Mouse (Mus musculus): ENCODE results near the gene Serpinb9c. TPM values are rescaled to one million over a fixed set of nuclear protein-coding genes. Genes with fewer than 3 reads are reported as not detected.
"Not testable (repeated sequence)": the region's sequence is repeated elsewhere in the genome, so short reads cannot be mapped to it uniquely, and the experiment has no call there.

The Serpinb9c gene
- not detected in 2 replicates for polyA plus RNA-seq (2016; fragmentation: Nextera tagmentation; extraction: Ambion mirVana)

DNA sequence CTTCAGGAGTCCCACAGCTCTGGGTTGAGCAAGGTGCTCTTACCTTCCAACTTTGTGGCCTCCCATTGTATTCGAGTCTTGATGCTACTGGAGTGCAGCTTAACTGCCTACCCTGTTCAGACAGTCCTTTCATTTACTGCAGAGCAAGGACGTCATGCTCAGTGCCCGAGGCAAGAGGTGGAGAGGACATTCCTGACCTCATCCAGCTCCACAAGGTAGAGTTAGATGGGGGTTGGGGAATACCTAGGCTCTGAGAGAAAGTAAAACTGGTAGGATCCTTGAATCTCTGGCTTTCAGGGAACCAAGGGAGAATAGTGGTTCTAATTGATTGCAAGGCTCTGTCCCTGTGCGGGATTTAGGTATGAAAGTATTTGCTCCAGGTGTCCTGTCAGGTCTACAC, at the start of gene Serpinb9c:
Gene Serpinb9c (minus strand): TSS at position 101 of the 400 bp plus-strand sequence.
- no peak within 1 kb of the TSS for H3K4me2 ChIP-seq
- ATAC-seq = no peak
- H3K36me3 ChIP-seq = no peaks in the 10 kb centered on the region
- H3K4me3 ChIP-seq = no peak within 1 kb of the TSS
- no peak within 1 kb of the TSS for H3K9ac ChIP-seq
- H3K27ac ChIP-seq = no peak within 1 kb of the TSS
- H3K9me3 ChIP-seq (replicated peaks) = no peaks in the 10 kb centered on the region
- no peaks in the 10 kb centered on the region for H3K4me1 ChIP-seq
- no peaks in the 10 kb centered on the region for H3K27me3 ChIP-seq (replicated peaks)
- 57% methylated on average over 4 of the region's 4 CpGs for WGBS (ENCODE audit: insufficient replicate concordance)

DNA sequence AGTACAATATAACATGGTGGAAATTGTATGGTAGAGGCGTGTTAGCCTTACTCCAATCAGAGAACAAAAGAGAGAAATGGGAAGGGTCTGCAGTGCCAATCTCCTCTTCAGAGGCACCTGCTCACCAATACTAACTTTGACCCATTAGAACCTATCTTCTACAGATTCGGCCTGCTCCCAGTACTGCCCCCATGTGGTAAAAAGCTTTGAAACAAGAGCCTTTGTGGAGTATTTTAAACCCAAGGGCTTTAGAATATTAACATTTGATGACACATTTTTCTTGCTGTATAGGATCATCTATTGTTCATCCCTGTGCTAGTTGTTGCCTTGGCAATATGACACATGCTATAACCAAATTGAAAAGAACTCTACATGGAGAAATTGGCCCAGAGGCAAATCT, 40.2 kb upstream of the Serpinb9c start:
- Histone ChIP-seq H3K27me3 (replicated peaks) (no peaks in the 10 kb centered on the region), H3K4me1 (no peaks in the 10 kb centered on the region), H3K4me2 (no peak overlapping the region), H3K36me3 (no peaks in the 10 kb centered on the region), H3K9ac (no peak overlapping the region), H3K27ac (no peak overlapping the region), H3K4me3 (no peak overlapping the region), H3K9me3 (replicated peaks) (no peaks in the 10 kb centered on the region)
- 23% methylated on average over 2 of the region's 2 CpGs for WGBS (ENCODE audit: insufficient replicate concordance)
- ATAC-seq = no peak

DNA sequence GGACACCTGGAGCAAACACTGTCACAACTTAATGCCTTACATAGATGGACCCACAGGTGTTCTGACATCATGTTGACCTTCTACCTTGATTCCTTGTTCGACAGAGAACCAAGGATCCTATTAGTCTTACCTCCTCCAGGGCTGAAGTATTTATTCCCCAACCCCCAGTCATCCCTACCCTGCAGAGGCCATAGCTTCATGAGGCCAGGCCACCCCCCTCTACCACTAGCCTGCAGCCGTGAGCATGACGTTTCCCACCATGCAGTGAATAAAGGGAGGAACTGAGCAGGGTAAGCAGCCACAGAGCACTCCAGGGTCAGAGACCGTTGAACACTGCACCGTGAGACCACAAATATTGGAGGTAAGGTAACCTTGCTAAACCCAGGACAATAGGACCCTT, 33.1 kb upstream of the Serpinb9c start, which contains the start of gene Serpinb9d:
Gene Serpinb9d (plus strand): TSS at position 301 of the 400 bp plus-strand sequence.
- no peak within 1 kb of the TSS for H3K9ac ChIP-seq
- H3K27ac ChIP-seq = no peak within 1 kb of the TSS
- no peak within 1 kb of the TSS for H3K4me2 ChIP-seq
- no peaks in the 10 kb centered on the region for H3K4me1 ChIP-seq
- H3K9me3 ChIP-seq (replicated peaks) = no peaks in the 10 kb centered on the region
- no peak within 1 kb of the TSS for H3K4me3 ChIP-seq
- ATAC-seq = no peak
- no peaks in the 10 kb centered on the region for H3K36me3 ChIP-seq
- no peaks in the 10 kb centered on the region for H3K27me3 ChIP-seq (replicated peaks)
- WGBS (ENCODE audit: insufficient replicate concordance) = 59% methylated on average over 5 of the region's 5 CpGs

DNA sequence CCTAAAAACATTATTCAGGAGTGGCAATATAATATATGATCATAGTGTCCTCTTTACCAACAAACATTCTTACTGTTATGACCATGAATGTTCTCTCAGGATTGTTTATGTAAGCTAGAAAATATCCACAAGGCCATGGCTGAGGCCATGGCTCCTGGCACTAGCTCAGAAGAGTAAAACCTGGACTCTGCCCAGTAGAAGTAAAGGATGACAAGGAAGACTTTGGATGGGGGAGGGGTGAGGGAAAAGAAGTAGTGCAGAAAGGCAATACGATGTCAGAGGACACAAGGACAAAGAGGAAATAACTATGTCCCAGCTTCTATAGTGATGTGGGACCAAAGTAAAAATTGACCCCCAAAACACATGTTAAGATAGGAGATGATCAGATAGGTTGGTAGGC, 30.9 kb upstream of the Serpinb9c start:
- H3K9me3 ChIP-seq (replicated peaks); H3K27me3 ChIP-seq (replicated peaks); H3K4me3 ChIP-seq; H3K36me3 ChIP-seq; H3K4me1 ChIP-seq; H3K27ac ChIP-seq; ATAC-seq; H3K9ac ChIP-seq; H3K4me2 ChIP-seq: not testable (repeated sequence)
- 61% methylated on average over 1 of the region's 1 CpGs for WGBS (ENCODE audit: insufficient replicate concordance)

DNA sequence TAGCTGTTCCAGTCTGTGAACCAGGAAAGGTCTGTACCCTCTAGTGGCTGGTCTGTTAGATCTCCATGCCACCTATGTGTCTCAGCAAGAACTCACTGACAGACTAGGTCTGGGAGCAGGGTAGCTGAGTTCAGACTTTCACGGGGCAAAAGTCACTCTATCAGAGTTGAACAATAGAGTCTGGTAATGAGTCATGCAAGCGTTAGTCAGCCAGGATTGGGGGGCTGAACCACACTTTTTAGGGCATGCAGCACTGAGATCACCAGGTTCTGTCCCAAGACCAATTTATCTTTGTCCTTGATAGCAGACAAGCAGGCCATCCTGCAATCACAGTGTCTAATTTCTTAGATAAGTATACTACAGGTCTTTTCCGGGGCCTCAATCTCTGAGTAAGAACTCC, 18.1 kb downstream of the Serpinb9c start:
- Histone ChIP-seq H3K4me2 (no peak overlapping the region), H3K27me3 (replicated peaks) (no peaks in the 10 kb centered on the region), H3K4me1 (no peaks in the 10 kb centered on the region), H3K27ac (no peak overlapping the region), H3K4me3 (no peak overlapping the region), H3K9ac (no peak overlapping the region), H3K36me3 (no peaks in the 10 kb centered on the region), H3K9me3 (replicated peaks) (no peaks in the 10 kb centered on the region)
- 54% methylated on average over 3 of the region's 3 CpGs for WGBS (ENCODE audit: insufficient replicate concordance)
- ATAC-seq = no peak

DNA sequence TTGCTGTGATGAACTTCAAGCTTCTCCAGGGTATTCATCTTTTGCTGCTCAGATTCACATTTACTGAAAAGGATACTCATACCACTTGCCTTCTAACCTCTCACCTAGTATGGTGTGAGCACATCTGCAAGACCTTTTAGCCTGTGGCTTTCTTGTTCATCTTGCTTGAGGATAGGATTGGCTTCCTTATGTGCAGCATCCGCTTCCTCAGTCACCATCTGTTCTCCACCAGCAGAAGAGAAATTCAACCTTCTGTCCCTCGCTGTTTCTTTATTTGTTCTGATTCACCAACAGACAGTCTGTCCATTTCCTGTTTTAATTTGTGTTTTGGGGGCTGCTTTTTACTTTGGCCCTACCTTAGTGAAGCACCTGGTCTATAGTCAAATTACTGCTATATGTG, 21.8 kb downstream of the Serpinb9c start:
- 70% methylated on average over 2 of the region's 2 CpGs for WGBS (ENCODE audit: insufficient replicate concordance)
- Histone ChIP-seq H3K9me3 (replicated peaks) (no peaks in the 10 kb centered on the region), H3K4me3 (no peak overlapping the region), H3K27me3 (replicated peaks) (no peaks in the 10 kb centered on the region), H3K4me1 (no peaks in the 10 kb centered on the region), H3K36me3 (no peaks in the 10 kb centered on the region), H3K27ac (no peak overlapping the region), H3K9ac (no peak overlapping the region), H3K4me2 (no peak overlapping the region)
- ATAC-seq = no peak

DNA sequence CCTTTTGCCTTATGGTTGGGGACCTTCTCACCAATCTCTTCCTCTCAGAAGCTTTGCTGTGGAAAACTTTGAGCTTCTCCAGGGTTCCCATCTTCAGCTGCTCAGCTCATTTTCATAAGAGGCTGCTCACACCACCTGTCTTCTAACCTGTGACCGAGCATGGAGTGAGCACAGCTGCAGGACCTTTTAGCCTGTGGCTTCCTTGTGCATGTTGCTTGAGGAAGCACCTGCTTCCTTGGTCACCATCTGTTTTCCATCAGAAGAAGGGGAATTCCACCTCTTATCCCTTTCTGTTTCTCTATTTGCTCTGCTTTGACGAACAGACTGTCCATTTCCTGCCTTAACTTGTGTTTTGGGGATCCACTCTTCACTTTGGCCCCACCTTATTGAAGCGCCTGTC, 46.5 kb downstream of the Serpinb9c start:
- no peaks in the 10 kb centered on the region for H3K27me3 ChIP-seq (replicated peaks)
- 34% methylated on average over 3 of the region's 3 CpGs for WGBS (ENCODE audit: insufficient replicate concordance)
- ATAC-seq = no peak
- H3K4me1 ChIP-seq = no peaks in the 10 kb centered on the region
- no peak overlapping the region for H3K4me3 ChIP-seq
- H3K27ac ChIP-seq = no peak overlapping the region
- H3K4me2 ChIP-seq = no peak overlapping the region
- no peaks in the 10 kb centered on the region for H3K36me3 ChIP-seq
- H3K9me3 ChIP-seq (replicated peaks) = no peaks in the 10 kb centered on the region
- H3K9ac ChIP-seq = no peak overlapping the region

DNA sequence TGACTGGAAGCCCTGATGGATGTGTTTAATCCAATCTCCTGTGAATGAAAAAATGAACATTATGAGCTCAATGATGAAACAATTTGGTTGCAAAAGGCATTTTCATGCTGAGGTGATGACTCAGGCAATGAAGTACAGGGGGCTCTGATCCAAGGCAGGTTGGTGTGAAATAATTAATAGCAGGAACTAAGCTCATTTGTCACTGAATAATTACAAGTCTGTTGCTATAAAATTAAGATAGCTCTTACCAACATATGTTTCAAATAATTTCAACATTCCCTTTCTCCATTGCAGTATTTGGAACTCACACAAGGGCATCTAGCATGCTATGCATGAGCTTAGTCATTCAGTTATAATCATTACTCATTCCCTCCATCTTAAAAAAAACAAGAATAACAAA, 53.9 kb downstream of the Serpinb9c start:
- no peaks in the 10 kb centered on the region for H3K9me3 ChIP-seq (replicated peaks)

More for the DNA sequence above, 53.9 kb downstream of the Serpinb9c start:
- H3K4me2 ChIP-seq = no peak overlapping the region
- no peaks in the 10 kb centered on the region for H3K27me3 ChIP-seq (replicated peaks)
- H3K4me1 ChIP-seq = no peaks in the 10 kb centered on the region
- no peak overlapping the region for H3K4me3 ChIP-seq
- no peaks in the 10 kb centered on the region for H3K36me3 ChIP-seq
- ATAC-seq = no peak
- H3K9ac ChIP-seq = no peak overlapping the region
- H3K27ac ChIP-seq = no peak overlapping the region

Other genes with a start within 250 kb of the Serpinb9c start
- 4.2 and 5.2 TPM in 2 replicates for gene Serpinb6b, start 194.5 kb downstream of the Serpinb9c start, polyA plus RNA-seq (2016; fragmentation: Nextera tagmentation; extraction: Ambion mirVana)
- gene Serpinb9, start 156.5 kb downstream of the Serpinb9c start, polyA plus RNA-seq (2016; fragmentation: Nextera tagmentation; extraction: Ambion mirVana) = 2.1 and 2.4 TPM in 2 replicates
- not detected in 2 replicates for gene Serpinb9b, start 132.3 kb downstream of the Serpinb9c start, polyA plus RNA-seq (2016; fragmentation: Nextera tagmentation; extraction: Ambion mirVana)
- not detected in 2 replicates for gene Serpinb1b, start 81.2 kb downstream of the Serpinb9c start, polyA plus RNA-seq (2016; fragmentation: Nextera tagmentation; extraction: Ambion mirVana)
- gene Serpinb9d, start 33.2 kb upstream of the Serpinb9c start, polyA plus RNA-seq (2016; fragmentation: Nextera tagmentation; extraction: Ambion mirVana) = not detected in 2 replicates
- gene Serpinb9e, start 89.9 kb upstream of the Serpinb9c start, polyA plus RNA-seq (2016; fragmentation: Nextera tagmentation; extraction: Ambion mirVana) = not detected in 2 replicates
- not detected in 2 replicates for gene Serpinb9f, start 164.3 kb upstream of the Serpinb9c start, polyA plus RNA-seq (2016; fragmentation: Nextera tagmentation; extraction: Ambion mirVana)
- not detected in 2 replicates for gene Gm11397, start 236.0 kb upstream of the Serpinb9c start, polyA plus RNA-seq (2016; fragmentation: Nextera tagmentation; extraction: Ambion mirVana)

All from liver, embryonic 12.5 days (tissue).